Comparison of ENCODE assay signal across 29 mouse cellular contexts in the genomic region with DNA sequence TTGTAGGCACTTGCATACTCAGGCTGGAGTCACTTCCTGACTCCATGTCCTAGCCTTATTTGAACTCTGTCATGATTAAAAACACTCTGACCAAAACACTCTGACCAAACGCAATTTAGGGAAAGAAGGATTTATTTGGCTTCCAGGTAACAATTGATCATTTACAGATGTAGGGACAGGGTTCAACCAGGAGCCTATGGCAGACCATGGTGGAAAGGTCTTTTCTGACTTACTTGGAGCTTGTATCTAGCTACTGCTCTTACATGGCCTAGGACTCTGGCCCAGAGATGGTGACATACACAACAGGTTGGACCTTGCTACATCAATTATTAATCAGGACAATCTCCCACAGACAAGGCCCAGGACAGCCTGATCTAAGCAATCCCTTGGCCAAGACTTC. TPM values are rescaled to one million over a fixed set of nuclear protein-coding genes. Genes with fewer than 3 reads are reported as not detected.
A peak's percentile ranks its signal among the peaks of the same experiment; 100 is the strongest.
DNase-seq lines count a peak whose midpoint lies in the region; ATAC-seq and TF ChIP-seq lines count a peak whose summit lies in the region.
"Had no signal": no experiment of that assay in that cellular context is flagged by ENCODE, and none has a peak within 500 bp of the region (broad histone marks: within the 10 kb centered on the region; RNA-seq: fewer than 3 reads in every experiment).

No protein-coding gene starts in this region.

- peak; percentile 78 for DNase-seq in kidney, adult 2 months
- peak; percentile 76 for DNase-seq in kidney, adult 9 months
- no peak for DNase-seq in kidney, postnatal 4 days
- DNase-seq in liver, adult 2 months (ENCODE audit: extremely low read depth, low read depth, low spot score), result peak; percentile 83
- DNase-seq: adrenal gland, adult 2 months; adrenal gland, postnatal 10 days; adrenal gland, postnatal 25 days; cerebellum, adult 11 months; cerebellum, adult 18-20 months; cerebellum, adult 8-10 months; cerebellum, adult 9-11 months; cerebellum, postnatal 14 days; cerebellum, postnatal 36 days; embryo, embryonic 11 days had no signal

- TF ChIP-seq POLR2A in kidney, adult 2 months (IDR thresholded peaks at IDR 0.05; ENCODE audit: low read depth, low read length), result no peak
- no peak for TF ChIP-seq POLR2A in liver, adult 2 months (IDR thresholded peaks at IDR 0.05; ENCODE audit: extremely low read depth, insufficient read depth, low read length)

- no peaks in the 10 kb centered on the region for H3K9me3 ChIP-seq in kidney, embryonic 14.5 days (ENCODE audit: control insufficient read depth, low read length)
- H3K9me3 ChIP-seq in liver, embryonic 12.5 days (replicated peaks), result peaks cover 6% of the 10 kb centered on the region; the same call in 1 of the 2 replicates
- H3K9me3 ChIP-seq: embryonic facial prominence, embryonic 13.5 days; embryonic facial prominence, embryonic 15.5 days; forebrain, embryonic 10.5 days; forebrain, embryonic 12.5 days had no signal

- no peaks in the 10 kb centered on the region for H3K4me1 ChIP-seq in kidney, adult 2 months (ENCODE audit: control insufficient read depth, insufficient read depth, low read length)
- no peaks in the 10 kb centered on the region for H3K4me1 ChIP-seq in kidney, embryonic 14.5 days (ENCODE audit: control insufficient read depth, insufficient read depth, low read length)
- H3K4me1 ChIP-seq in liver, adult 2 months (ENCODE audit: control insufficient read depth, insufficient read depth, low read length), result no peaks in the 10 kb centered on the region
- no peaks in the 10 kb centered on the region for H3K4me1 ChIP-seq in liver, embryonic 12.5 days
- H3K4me1 ChIP-seq: embryonic facial prominence, embryonic 13.5 days; embryonic facial prominence, embryonic 15.5 days; forebrain, embryonic 10.5 days; forebrain, embryonic 12.5 days had no signal

- no peak overlapping the region for H3K9ac ChIP-seq in kidney, embryonic 14.5 days (ENCODE audit: low read depth, low read length)
- no peak overlapping the region for H3K9ac ChIP-seq in liver, adult 2 months (ENCODE audit: low read depth, low read length)
- no peak overlapping the region for H3K9ac ChIP-seq in liver, embryonic 12.5 days
- H3K9ac ChIP-seq: embryonic facial prominence, embryonic 13.5 days; embryonic facial prominence, embryonic 15.5 days; forebrain, embryonic 12.5 days had no signal

- 50% methylated on average over 1 of the region's 1 CpGs for WGBS in kidney, adult 2 months
- WGBS in kidney, embryonic 14.5 days, result 73% methylated on average over 1 of the region's 1 CpGs
- WGBS in liver, adult 2 months, result 46% methylated on average over 1 of the region's 1 CpGs
- WGBS in liver, embryonic 12.5 days (ENCODE audit: insufficient replicate concordance), result 59% methylated on average over 1 of the region's 1 CpGs

- H3K4me3 ChIP-seq in kidney, adult 2 months (ENCODE audit: insufficient read depth, low read depth, low read length), result no peak overlapping the region
- H3K4me3 ChIP-seq in kidney, embryonic 14.5 days (ENCODE audit: low read length), result no peak overlapping the region
- no peak overlapping the region for H3K4me3 ChIP-seq in liver, adult 2 months (ENCODE audit: insufficient read depth, low read depth, low read length)
- H3K4me3 ChIP-seq in liver, embryonic 12.5 days, result no peak overlapping the region
- H3K4me3 ChIP-seq: embryonic facial prominence, embryonic 13.5 days; embryonic facial prominence, embryonic 15.5 days; erythroblast, embryonic 14.5 days; forebrain, embryonic 10.5 days; forebrain, embryonic 12.5 days had no signal

- no peak overlapping the region for H3K27ac ChIP-seq in kidney, adult 2 months (ENCODE audit: insufficient read depth, low read depth, low read length)
- H3K27ac ChIP-seq in kidney, embryonic 14.5 days (ENCODE audit: low read depth, low read length), result no peak overlapping the region
- no peak overlapping the region for H3K27ac ChIP-seq in liver, adult 2 months (replicated peaks; ENCODE audit: insufficient read depth, low read depth, low read length)
- no peak overlapping the region for H3K27ac ChIP-seq in liver, embryonic 12.5 days
- H3K27ac ChIP-seq: embryonic facial prominence, embryonic 13.5 days; embryonic facial prominence, embryonic 15.5 days; forebrain, embryonic 10.5 days; forebrain, embryonic 12.5 days had no signal

- no peak overlapping the region for H3K4me2 ChIP-seq in kidney, embryonic 14.5 days (replicated peaks; ENCODE audit: low read depth, low read length)
- no peak overlapping the region for H3K4me2 ChIP-seq in liver, embryonic 12.5 days
- H3K4me2 ChIP-seq: embryonic facial prominence, embryonic 13.5 days; embryonic facial prominence, embryonic 15.5 days; forebrain, embryonic 12.5 days had no signal

- H3K27me3 ChIP-seq in kidney, adult 2 months (replicated peaks; ENCODE audit: control insufficient read depth, insufficient read depth, low read length), result no peaks in the 10 kb centered on the region
- no peaks in the 10 kb centered on the region for H3K27me3 ChIP-seq in kidney, embryonic 14.5 days (ENCODE audit: control insufficient read depth, insufficient read depth, low read length)
- no peaks in the 10 kb centered on the region for H3K27me3 ChIP-seq in liver, adult 2 months (ENCODE audit: control insufficient read depth, insufficient read depth, low read length)
- no peaks in the 10 kb centered on the region for H3K27me3 ChIP-seq in liver, embryonic 12.5 days (replicated peaks)
- H3K27me3 ChIP-seq: embryonic facial prominence, embryonic 13.5 days; embryonic facial prominence, embryonic 15.5 days; forebrain, embryonic 12.5 days had no signal

- ATAC-seq in kidney, embryonic 14.5 days (ENCODE audit: low FRiP score, low TSS enrichment), result no peak
- ATAC-seq in liver, embryonic 12.5 days, result no peak
- ATAC-seq: forebrain, embryonic 14.5 days had no signal

- TF ChIP-seq CTCF in kidney, adult 2 months (conservative IDR thresholded peaks at IDR 0.05; ENCODE audit: insufficient read depth, insufficient read length, low read depth, low read length), result no peak
- TF ChIP-seq CTCF in liver, adult 2 months (IDR thresholded peaks at IDR 0.05; ENCODE audit: low read depth, low read length), result no peak

- H3K36me3 ChIP-seq in kidney, adult 2 months (ENCODE audit: control insufficient read depth, insufficient read depth, low read length), result no peaks in the 10 kb centered on the region
- no peaks in the 10 kb centered on the region for H3K36me3 ChIP-seq in kidney, embryonic 14.5 days (ENCODE audit: control insufficient read depth, insufficient read depth, low read length)
- H3K36me3 ChIP-seq in liver, adult 2 months (ENCODE audit: control insufficient read depth, insufficient read depth, low read length), result no peaks in the 10 kb centered on the region
- no peaks in the 10 kb centered on the region for H3K36me3 ChIP-seq in liver, embryonic 12.5 days
- H3K36me3 ChIP-seq: embryonic facial prominence, embryonic 13.5 days; embryonic facial prominence, embryonic 15.5 days; forebrain, embryonic 10.5 days; forebrain, embryonic 12.5 days had no signal

- no peaks in the 10 kb centered on the region for H3K79me2 ChIP-seq in liver, adult 2 months (ENCODE audit: control insufficient read depth, insufficient read depth, low read length)

RNA-seq across cellular contexts. Expression of a gene that starts 32.6 kb away (rescaled TPM):
- polyA plus RNA-seq in kidney, adult 2 months (2012; rRNA removed), result 0.05 and 0.13 TPM in 2 replicates
- not detected in 2 replicates for polyA plus RNA-seq in kidney, embryonic 14.5 days (2014; fragmentation: Nextera tagmentation; extraction: Ambion mirVana)
- total RNA-seq in liver, adult 2 months (2014; rRNA removed), result not detected in 2 replicates
- polyA plus RNA-seq in liver, adult 2 months (2012; rRNA removed), result not detected in 2 replicates
- polyA plus RNA-seq in liver, embryonic 12.5 days (2016; fragmentation: Nextera tagmentation; extraction: Ambion mirVana), result not detected in 2 replicates
- total RNA-seq: adrenal gland, adult 2 months; adrenal gland, postnatal 10 days; adrenal gland, postnatal 25 days; adrenal gland, postnatal 4 days; common myeloid progenitor, adult 5-6 weeks; ES-E14; MEL had no signal
- polyA plus RNA-seq: adrenal gland, adult 2 months; brain, embryonic 14.5 days; C2C12; embryonic facial prominence, embryonic 11.5 days; embryonic facial prominence, embryonic 13.5 days; embryonic facial prominence, embryonic 15.5 days; erythroblast, embryonic 14.5 days; forebrain, embryonic 10.5 days; forebrain, embryonic 12.5 days had no signal

Comparison
In these comparisons a context has a peak if more than half of its experiments do, and no peak if none do; other contexts are left out.
1. DNase-seq: peak in kidney, adult 2 months (single experiment), kidney, adult 9 months (single experiment) and liver, adult 2 months (single experiment); none in kidney, postnatal 4 days (0 of 2).